Mouse (Mus musculus): ENCODE measurements at regions not wholly inside any gene's neighbourhood (a gene's known extent, or its start where the extent isn't known, plus 50 kb on each side); places are given as distances from the start of the nearest gene placed in this dataset.

DNA sequence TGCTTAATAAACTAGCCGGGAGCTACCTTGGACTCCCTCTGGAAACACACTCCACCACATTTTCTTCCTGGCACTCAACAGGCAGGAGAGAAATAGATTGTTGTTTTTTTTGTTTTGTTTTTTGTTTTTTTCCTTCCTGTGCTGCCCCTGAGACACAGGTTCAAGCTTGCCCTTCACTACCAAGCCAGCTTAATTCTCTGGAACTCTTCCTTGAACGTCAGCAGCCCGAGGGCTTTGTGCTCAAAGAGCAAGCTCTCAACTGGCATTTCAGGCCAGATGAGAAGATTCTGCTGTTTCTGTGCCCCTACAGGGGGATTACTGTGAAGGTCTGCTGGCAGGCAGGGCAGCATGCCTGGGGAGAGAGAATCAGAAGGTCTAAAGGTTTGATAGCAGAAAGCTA, 109.8 kb downstream of the 2410131K14Rik start:
- TF ChIP-seq CTCF (IDR thresholded peaks at IDR 0.05) (no peak), EP300 (IDR thresholded peaks at IDR 0.05) (no peak)
